Mouse (Mus musculus): ENCODE results near the gene Dchs2.

- no peak for TF ChIP-seq CTCF (IDR thresholded peaks at IDR 0.05; ENCODE audit: low read depth, low read length)
- no peak for TF ChIP-seq POLR2A (IDR thresholded peaks at IDR 0.05; ENCODE audit: borderline replicate concordance, low read depth, low read length)
Observed at GRCm38 (mm10) chr3:83114946-83115345, 12.8 kb upstream of the Dchs2 start.
